ENCODE assay signal across 8 mouse cellular contexts in the genomic region with DNA sequence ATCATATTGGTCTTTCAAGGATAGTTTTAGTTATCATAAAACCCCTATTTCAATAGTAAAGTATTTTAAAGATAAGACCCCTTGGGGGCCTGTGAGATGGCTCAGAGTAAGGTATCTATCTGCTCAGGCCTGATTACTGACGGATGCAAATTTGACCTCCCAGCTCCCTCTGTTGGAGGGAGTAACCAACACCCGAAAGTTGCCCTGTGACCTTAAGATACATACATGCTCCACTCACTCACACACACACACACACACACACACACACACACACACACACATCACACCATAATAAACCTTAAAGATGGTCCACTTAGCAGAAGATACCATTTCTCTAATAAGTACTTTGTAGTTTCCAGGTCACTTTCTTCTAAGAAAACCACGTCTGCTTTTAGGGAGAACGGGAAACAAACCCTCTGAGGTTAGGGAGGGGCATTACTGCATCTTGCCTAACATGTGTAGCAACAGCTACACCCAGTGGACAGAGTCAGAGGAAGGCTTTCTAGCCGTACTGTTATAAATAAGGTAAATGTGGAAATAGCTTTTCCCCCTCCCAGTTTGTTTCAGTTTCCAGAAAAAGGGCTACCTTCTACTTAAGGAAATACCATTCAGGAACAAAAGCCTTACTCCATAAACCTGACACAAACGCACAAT. TPM values are rescaled to one million over a fixed set of nuclear protein-coding genes. Genes with fewer than 3 reads are reported as not detected.
A peak's percentile ranks its signal among the peaks of the same experiment; 100 is the strongest.
DNase-seq lines count a peak whose midpoint lies in the region; ATAC-seq lines count a peak whose summit lies in the region.

No protein-coding gene starts in this region.

- H3K9me3 ChIP-seq in liver, embryonic 13.5 days (replicated peaks), result no peaks in the 10 kb centered on the region

- ATAC-seq in frontal cortex, adult (ENCODE audit: low TSS enrichment), result peak; percentile 95
- peak; percentile 56; the same call in 1 of the 2 replicates for ATAC-seq in liver, embryonic 13.5 days (ENCODE audit: low read depth)

- peaks cover 35% of the 10 kb centered on the region for H3K36me3 ChIP-seq in liver, embryonic 13.5 days

- DNase-seq in frontal cortex, postnatal 25 days (ENCODE audit: low spot score in 2 of 2), result no peak
- DNase-seq in urinary bladder, postnatal 36 days (ENCODE audit: low spot score in 2 of 2), result peak; percentile 21 to 22
- no peak for DNase-seq in urinary bladder, postnatal 10 days (ENCODE audit: low spot score)
- peak; percentile 49 to 53 for DNase-seq in heart, postnatal 36 days
- no peak for DNase-seq in liver, embryonic 13.5 days
- peak; percentile 23 for DNase-seq in retina, postnatal 7 days (ENCODE audit: low read depth, low spot score)
- no peak for DNase-seq in cerebellum, adult 8-10 months

- no peak overlapping the region for H3K27ac ChIP-seq in liver, embryonic 13.5 days

- 35% methylated on average over 6 of the region's 6 CpGs for WGBS in liver, embryonic 13.5 days (ENCODE audit: insufficient replicate concordance)

- 0 out of 2 replicates have a peak, but pooled peaks cover 8% of the 10 kb centered on the region for H3K4me1 ChIP-seq in liver, embryonic 13.5 days (replicated peaks)

- no peak overlapping the region for H3K4me3 ChIP-seq in liver, embryonic 13.5 days (replicated peaks)

- no peak overlapping the region for H3K4me2 ChIP-seq in liver, embryonic 13.5 days

- intact Hi-C loops in heart, postnatal 36 days (cut with DNase I), result loop anchor here (2.0 to 10.0 kb wide), 6 partner anchors 74 to 726 kb away; partner anchors contain the start of gene Ltbp1

- no peaks in the 10 kb centered on the region for H3K27me3 ChIP-seq in liver, embryonic 13.5 days

- H3K9ac ChIP-seq in liver, embryonic 13.5 days, result no peak overlapping the region

RNA-seq across cellular contexts. Expression of gene Fam98a, which starts 15.2 kb away (rescaled TPM):
- 10 to 100 TPM; 37.7 to 42.5 TPM for total RNA-seq in heart, postnatal 36 days (2021)
- polyA plus RNA-seq in liver, embryonic 13.5 days (2015; fragmentation: Nextera tagmentation; extraction: Ambion mirVana), result 20.2 and 24.7 TPM in 2 replicates

Comparison
In these comparisons a context has a peak if more than half of its experiments do, and no peak if none do; other contexts are left out.
1. DNase-seq: peak in urinary bladder, postnatal 36 days (2 of 2), heart, postnatal 36 days (2 of 2) and retina, postnatal 7 days (single experiment); none in frontal cortex, postnatal 25 days (0 of 2), urinary bladder, postnatal 10 days (single experiment), liver, embryonic 13.5 days (single experiment) and cerebellum, adult 8-10 months (single experiment).